Mouse (Mus musculus): ENCODE results near the gene Tenm4. TPM values are rescaled to one million over a fixed set of nuclear protein-coding genes. Genes with fewer than 3 reads are reported as not detected.

The Tenm4 gene
- polyA plus RNA-seq, 1 experiment from 2014 or later: 49.9 TPM

DNA sequence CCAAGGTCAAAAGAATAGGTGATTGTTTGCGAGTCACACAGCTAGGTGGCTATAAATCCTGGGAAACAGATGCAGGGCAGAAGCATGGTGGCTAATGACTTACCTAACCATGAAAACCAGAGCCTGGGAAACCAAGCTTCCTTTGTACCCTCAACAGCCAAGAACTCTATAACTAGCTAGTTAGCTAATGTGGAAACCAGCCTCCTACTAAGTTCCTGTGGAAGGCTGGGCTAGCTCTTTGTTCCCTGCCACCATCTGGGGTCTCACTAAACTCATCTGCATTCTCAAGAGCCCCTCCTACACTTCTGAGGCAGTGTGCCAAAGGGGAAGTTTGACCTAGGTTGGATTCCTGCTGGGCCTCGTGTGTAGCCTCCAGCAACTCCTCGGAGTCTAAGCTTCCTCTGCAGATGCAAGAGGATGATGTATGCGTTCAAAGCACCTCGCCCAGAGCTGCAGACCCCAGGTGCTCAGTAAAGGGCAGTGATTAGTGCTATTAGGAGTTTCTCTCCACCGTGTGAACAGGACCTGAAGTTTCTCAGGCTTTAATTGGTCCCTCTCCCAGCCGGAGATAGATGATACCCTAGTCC lies 719.1 kb downstream of the Tenm4 start:
- WGBS: 11% methylated on average over 7 of the region's 7 CpGs
- H3K9ac ChIP-seq: no peak overlapping the region
- H3K4me3 ChIP-seq: no peak overlapping the region
- H3K4me2 ChIP-seq (replicated peaks): no peak overlapping the region
- peak overlapping the region; percentile 56 for H3K27ac ChIP-seq
- no peaks in the 10 kb centered on the region for H3K27me3 ChIP-seq
- H3K36me3 ChIP-seq: peaks cover 51% of the 10 kb centered on the region
- H3K4me1 ChIP-seq: peaks cover 27% of the 10 kb centered on the region
- peak; percentile 49 for ATAC-seq (ENCODE audit: low FRiP score, low read depth)
- H3K9me3 ChIP-seq: no peaks in the 10 kb centered on the region

DNA sequence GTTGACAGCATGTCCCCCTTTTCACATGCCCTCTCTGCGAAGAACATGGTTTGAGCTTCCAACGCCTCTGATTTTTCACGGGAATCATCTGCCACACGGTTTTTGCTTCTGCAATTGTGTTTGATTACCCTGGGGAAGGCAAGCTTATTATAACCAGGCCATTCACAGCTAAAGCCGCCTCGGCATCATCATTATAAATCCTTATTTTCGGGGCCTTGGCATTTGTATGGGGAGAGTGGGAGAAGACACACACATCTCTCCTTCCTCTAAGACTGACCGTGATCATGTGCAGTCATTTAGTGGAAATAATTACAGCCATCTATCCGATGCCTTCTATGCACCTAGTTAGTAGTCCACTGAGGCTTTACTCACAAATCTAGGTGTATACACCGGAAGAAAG lies 719.9 kb downstream of the Tenm4 start:
- Histone ChIP-seq H3K27ac (peak overlapping the region; percentile 56; the same call in 1 of the 2 replicates), H3K9me3 (no peaks in the 10 kb centered on the region), H3K4me1 (peaks cover 27% of the 10 kb centered on the region), H3K27me3 (no peaks in the 10 kb centered on the region), H3K36me3 (peaks cover 51% of the 10 kb centered on the region), H3K9ac (no peak overlapping the region), H3K4me3 (no peak overlapping the region), H3K4me2 (replicated peaks) (no peak overlapping the region)
- 74% methylated on average over 10 of the region's 10 CpGs for WGBS
- ATAC-seq (ENCODE audit: low FRiP score, low read depth): no peak

DNA sequence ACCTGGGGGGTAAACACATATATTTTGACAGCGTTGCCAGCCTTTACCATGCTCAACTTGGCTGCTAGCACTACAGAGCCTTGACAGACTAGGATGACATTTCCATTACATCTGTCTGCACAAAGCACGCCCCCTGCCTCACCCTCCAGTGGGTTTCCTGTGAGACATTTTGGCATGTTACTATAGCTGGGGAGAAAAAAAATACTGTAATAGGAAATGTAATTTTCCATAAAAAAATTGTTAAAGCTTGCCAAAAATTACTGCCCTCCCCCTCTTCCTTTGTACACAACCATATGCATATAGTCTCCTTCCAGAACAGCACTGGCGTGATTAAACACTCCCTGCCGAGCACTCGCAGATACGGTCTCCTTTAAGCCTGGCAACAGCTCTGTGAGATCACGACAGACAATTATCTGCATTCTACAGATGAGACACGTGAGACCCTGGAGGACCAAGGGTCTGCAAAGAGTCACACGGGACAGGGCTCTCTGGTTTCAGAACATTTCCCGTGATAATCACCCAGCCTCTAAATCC lies 728.1 kb downstream of the Tenm4 start:
- peak overlapping the region; percentile 79 for H3K27ac ChIP-seq
- H3K9ac ChIP-seq: no peak overlapping the region
- H3K36me3 ChIP-seq: peaks cover 43% of the 10 kb centered on the region
- H3K4me2 ChIP-seq (replicated peaks): peak overlapping the region; percentile 25
- WGBS: 36% methylated on average over 10 of the region's 10 CpGs
- no peaks in the 10 kb centered on the region for H3K27me3 ChIP-seq
- H3K4me1 ChIP-seq: peaks cover 23% of the 10 kb centered on the region
- H3K9me3 ChIP-seq: no peaks in the 10 kb centered on the region
- no peak overlapping the region for H3K4me3 ChIP-seq
- ATAC-seq (ENCODE audit: low FRiP score, low read depth): peak; percentile 70

DNA sequence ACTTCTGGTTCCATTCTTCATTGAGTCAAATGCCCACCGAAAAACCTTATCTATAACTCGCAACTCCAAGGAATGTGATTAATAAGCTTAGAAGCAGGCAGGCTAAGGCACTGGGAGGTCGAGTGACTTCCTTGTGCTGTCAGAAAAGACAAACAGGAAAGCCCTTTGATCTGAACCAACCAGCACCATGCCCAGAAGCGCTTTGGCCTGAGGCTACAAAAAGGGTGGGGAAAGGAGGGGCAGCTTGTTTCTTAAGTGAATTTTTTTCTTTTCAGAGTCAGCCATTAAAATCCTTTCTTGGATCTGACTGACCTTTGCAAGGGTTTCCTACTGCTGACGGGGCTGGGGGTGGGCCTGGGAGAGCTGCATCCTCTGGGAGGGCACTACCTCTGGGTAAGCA lies 731.1 kb downstream of the Tenm4 start:
- peaks cover 23% of the 10 kb centered on the region for H3K4me1 ChIP-seq
- H3K9me3 ChIP-seq: no peaks in the 10 kb centered on the region
- ATAC-seq (ENCODE audit: low FRiP score, low read depth): no peak
- H3K4me3 ChIP-seq: no peak overlapping the region
- 44% methylated on average over 5 of the region's 5 CpGs for WGBS
- no peak overlapping the region for H3K4me2 ChIP-seq (replicated peaks)
- H3K27ac ChIP-seq: no peak overlapping the region
- H3K9ac ChIP-seq: no peak overlapping the region
- H3K27me3 ChIP-seq: 0 out of 2 replicates have a peak, but pooled peaks cover 6% of the 10 kb centered on the region
- peaks cover 40% of the 10 kb centered on the region for H3K36me3 ChIP-seq

DNA sequence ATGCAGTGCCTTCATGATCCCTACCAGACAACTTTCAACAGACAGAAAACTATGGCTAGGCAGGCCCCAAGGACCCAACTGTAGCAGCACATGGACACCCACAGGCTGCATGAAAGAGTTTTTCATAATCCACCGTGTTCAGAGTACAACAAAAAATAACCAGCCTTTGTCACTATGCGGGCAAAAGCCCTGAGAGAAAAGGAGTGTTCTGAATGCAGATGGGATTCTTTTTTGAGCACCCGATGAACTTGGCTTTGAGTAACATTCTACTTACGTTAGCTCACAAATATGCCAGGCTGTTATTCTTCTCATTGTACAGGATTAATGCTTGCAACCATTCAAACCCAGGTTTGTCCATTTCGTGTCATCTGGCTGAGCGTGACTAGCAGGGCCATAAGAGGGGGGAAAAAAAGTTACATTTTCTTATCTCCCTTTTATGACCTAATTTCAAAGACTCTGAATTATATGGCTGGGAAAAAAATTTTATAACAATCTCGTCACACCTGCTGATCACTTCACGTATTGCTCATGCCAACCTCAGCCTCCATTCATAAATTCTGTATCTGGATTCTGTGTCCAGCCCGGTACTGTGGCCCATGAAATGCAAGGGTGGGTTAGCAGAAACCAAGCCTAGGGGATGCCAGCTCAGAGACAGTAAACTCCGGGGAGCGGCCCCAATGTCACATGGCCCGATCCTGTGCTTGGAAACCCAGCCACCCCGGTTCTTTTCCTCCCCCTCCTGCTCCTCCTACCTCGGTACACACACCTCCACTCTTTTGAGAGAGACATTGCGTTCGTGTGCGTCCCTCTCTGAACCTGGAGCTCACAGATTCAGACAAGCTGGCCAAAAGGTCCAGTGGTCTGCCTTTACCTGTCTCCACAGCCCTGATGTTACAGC lies 732.3 kb downstream of the Tenm4 start:
- 87% methylated on average over 17 of the region's 17 CpGs for WGBS

DNA sequence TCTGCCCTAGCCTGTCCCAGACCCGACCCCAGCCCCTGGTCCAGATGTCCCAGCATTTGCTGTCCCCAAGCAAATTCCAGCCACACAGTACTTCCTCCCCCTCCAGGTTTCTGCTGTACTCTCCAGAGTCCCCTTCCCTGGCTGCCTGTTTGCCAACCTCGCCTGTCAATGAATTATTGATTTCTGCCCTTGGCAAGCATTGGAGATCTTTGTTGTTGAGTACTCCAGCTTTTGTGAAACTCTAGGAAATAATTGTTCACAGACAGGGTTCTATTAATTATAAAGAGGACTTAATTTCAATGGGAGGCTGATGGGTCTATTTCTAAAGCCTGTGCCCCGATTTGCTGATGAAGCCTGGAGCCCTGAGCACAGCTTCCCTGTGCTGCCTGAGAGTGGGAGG lies 733.4 kb downstream of the Tenm4 start:
- Histone ChIP-seq H3K4me3 (no peak overlapping the region), H3K36me3 (peaks cover 40% of the 10 kb centered on the region), H3K9ac (no peak overlapping the region), H3K4me2 (replicated peaks) (no peak overlapping the region), H3K27me3 (peaks cover 10% of the 10 kb centered on the region; the same call in 1 of the 2 replicates), H3K4me1 (peaks cover 28% of the 10 kb centered on the region), H3K27ac (no peak overlapping the region), H3K9me3 (no peaks in the 10 kb centered on the region)
- ATAC-seq (ENCODE audit: low FRiP score, low read depth): no peak
- WGBS: 61% methylated on average over 3 of the region's 3 CpGs

More for the DNA sequence above, 732.3 kb downstream of the Tenm4 start:
- Histone ChIP-seq H3K9ac (no peak overlapping the region), H3K27ac (no peak overlapping the region), H3K4me3 (no peak overlapping the region), H3K4me1 (peaks cover 31% of the 10 kb centered on the region), H3K4me2 (replicated peaks) (no peak overlapping the region), H3K27me3 (0 out of 2 replicates have a peak, but pooled peaks cover 6% of the 10 kb centered on the region), H3K36me3 (peaks cover 40% of the 10 kb centered on the region), H3K9me3 (no peaks in the 10 kb centered on the region)
- ATAC-seq (ENCODE audit: low FRiP score, low read depth): no peak

DNA sequence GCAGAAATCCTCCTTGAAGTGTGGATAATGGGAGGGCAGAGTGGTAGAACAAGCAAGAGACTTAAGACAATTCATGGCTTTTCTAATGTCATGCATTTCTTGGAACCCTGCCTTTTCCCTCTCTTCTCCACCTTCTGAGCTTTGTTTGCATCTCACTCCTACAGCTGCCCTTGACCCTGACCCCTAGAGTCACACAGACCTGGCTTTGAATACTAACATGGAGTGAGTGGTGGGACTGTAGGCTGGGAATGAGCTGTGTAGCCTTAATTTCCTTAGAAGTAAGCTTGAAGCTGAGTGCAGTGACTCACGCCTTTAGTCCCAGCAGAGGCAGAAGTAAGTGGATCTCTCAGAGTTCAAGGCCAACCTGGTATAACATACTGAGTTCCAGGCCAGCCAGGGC lies 733.9 kb downstream of the Tenm4 start:
- H3K9me3 ChIP-seq: no peaks in the 10 kb centered on the region
- H3K36me3 ChIP-seq: peaks cover 40% of the 10 kb centered on the region
- H3K4me2 ChIP-seq (replicated peaks): no peak overlapping the region
- 86% methylated on average over 1 of the region's 1 CpGs for WGBS
- no peak overlapping the region for H3K4me3 ChIP-seq
- H3K27me3 ChIP-seq: peaks cover 10% of the 10 kb centered on the region; the same call in 1 of the 2 replicates
- no peak for ATAC-seq (ENCODE audit: low FRiP score, low read depth)
- no peak overlapping the region for H3K9ac ChIP-seq
- H3K4me1 ChIP-seq: peaks cover 29% of the 10 kb centered on the region
- no peak overlapping the region for H3K27ac ChIP-seq

DNA sequence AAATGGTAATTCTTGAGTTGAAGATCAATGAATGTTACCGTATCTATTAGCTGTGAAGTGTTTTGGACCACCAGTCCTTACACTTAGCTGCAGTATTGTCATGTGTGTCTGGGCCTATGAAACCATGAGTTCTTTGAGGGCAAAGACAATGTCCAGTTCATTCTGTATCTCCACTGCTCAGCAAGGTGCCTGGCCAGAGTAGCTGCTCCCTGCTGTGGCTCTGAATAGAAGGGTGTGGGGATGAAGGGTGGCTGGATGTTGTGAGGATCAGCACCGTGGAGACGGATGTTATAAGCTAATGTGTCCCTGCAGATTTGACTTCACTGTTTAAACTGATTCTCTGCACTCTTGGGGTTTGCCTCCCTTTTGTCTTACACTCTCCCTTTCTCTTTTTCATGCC lies 734.4 kb downstream of the Tenm4 start:
- H3K27me3 ChIP-seq: peaks cover 10% of the 10 kb centered on the region; the same call in 1 of the 2 replicates
- 94% methylated on average over 3 of the region's 3 CpGs for WGBS
- H3K4me1 ChIP-seq: peaks cover 32% of the 10 kb centered on the region
- no peak for ATAC-seq (ENCODE audit: low FRiP score, low read depth)
- peaks cover 40% of the 10 kb centered on the region for H3K36me3 ChIP-seq
- H3K4me3 ChIP-seq: no peak overlapping the region
- no peak overlapping the region for H3K27ac ChIP-seq
- no peak overlapping the region for H3K9ac ChIP-seq
- no peaks in the 10 kb centered on the region for H3K9me3 ChIP-seq
- H3K4me2 ChIP-seq (replicated peaks): no peak overlapping the region

DNA sequence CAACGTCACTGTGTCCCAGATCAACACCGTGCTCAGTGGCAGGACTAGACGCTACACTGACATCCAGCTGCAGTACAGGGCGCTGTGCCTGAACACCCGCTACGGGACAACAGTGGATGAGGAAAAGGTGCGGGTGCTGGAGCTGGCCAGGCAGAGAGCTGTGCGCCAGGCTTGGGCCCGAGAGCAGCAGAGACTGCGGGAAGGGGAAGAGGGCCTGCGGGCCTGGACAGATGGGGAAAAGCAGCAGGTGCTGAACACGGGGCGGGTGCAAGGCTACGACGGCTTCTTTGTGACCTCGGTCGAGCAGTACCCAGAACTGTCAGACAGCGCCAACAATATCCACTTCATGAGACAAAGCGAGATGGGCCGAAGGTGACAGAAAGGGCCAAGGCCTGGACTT lies 735.2 kb downstream of the Tenm4 start:
- no peak overlapping the region for H3K27ac ChIP-seq
- no peak overlapping the region for H3K9ac ChIP-seq
- H3K4me2 ChIP-seq (replicated peaks): no peak overlapping the region
- WGBS: 93% methylated on average over 20 of the region's 20 CpGs
- H3K36me3 ChIP-seq: peaks cover 40% of the 10 kb centered on the region
- H3K4me3 ChIP-seq: no peak overlapping the region
- no peak for ATAC-seq (ENCODE audit: low FRiP score, low read depth)
- peaks cover 36% of the 10 kb centered on the region for H3K4me1 ChIP-seq
- no peaks in the 10 kb centered on the region for H3K9me3 ChIP-seq
- H3K27me3 ChIP-seq: peaks cover 10% of the 10 kb centered on the region; the same call in 1 of the 2 replicates

DNA sequence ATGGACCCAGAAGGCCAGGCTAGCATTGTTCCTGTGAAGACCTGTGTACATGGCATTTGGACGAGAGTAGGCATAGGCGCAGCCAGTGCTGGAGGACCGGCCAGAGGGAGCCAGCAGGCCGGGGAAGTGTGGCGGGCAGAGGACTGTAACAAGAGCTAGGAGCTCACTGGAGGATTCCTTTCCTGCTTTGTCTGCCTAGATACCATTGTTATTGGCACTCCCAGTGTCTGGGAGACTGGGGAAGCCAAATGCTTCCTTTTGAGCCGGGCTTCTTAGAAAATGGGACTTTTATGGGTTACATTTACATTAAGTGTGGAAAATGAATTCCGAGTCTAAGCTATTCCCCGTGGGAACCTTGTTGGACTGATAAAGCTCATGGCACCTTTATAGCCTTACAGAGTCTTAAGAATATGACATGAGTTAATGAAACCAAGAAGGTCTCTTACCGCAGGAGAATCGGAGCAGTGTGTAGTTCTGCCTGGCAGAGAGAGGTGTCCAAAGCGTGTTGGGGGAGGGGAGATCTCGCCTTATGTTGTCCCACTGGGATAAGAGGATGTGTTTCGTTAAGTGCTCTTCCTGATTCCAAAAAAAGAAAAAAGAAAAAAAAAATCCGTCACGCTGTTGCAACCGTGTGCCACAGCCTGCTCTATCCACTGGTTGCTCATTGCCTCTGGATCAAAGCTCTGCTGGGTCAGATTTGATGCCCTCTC lies 737.1 kb downstream of the Tenm4 start:
- H3K9ac ChIP-seq: no peak overlapping the region
- H3K36me3 ChIP-seq: peaks cover 29% of the 10 kb centered on the region
- no peak for ATAC-seq (ENCODE audit: low FRiP score, low read depth)
- H3K4me1 ChIP-seq: peaks cover 50% of the 10 kb centered on the region
- 67% methylated on average over 16 of the region's 16 CpGs for WGBS
- no peak overlapping the region for H3K4me2 ChIP-seq (replicated peaks)
- no peak overlapping the region for H3K27ac ChIP-seq
- H3K4me3 ChIP-seq: no peak overlapping the region
- no peaks in the 10 kb centered on the region for H3K9me3 ChIP-seq
- peaks cover 17% of the 10 kb centered on the region; the same call in 1 of the 2 replicates for H3K27me3 ChIP-seq

DNA sequence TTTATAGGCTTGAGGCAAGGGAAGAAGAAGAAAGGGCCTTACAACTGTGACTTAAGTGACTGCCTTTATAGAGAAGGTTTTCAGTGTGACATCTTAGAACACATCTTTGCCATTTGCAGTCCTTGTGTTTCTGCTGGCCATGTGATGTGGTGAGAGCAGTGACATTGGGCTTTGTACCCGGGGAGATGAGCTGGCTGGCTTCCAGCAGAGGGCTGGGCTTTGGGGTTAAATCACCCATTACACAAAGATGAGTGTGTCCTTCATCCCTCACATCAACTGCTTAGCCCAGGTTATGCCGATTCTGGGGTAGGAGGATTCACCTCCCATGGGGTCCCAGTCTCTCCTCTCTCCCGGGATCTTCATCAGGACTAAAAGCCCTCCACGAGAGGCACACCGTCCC lies 738.8 kb downstream of the Tenm4 start:
- peaks cover 59% of the 10 kb centered on the region for H3K4me1 ChIP-seq
- H3K9ac ChIP-seq: no peak overlapping the region
- H3K27ac ChIP-seq: no peak overlapping the region
- H3K27me3 ChIP-seq: peaks cover 18% of the 10 kb centered on the region; the same call in 1 of the 2 replicates
- no peak overlapping the region for H3K4me3 ChIP-seq
- WGBS: 67% methylated on average over 5 of the region's 5 CpGs
- ATAC-seq (ENCODE audit: low FRiP score, low read depth): no peak
- H3K4me2 ChIP-seq (replicated peaks): no peak overlapping the region
- H3K36me3 ChIP-seq: peaks cover 18% of the 10 kb centered on the region
- no peaks in the 10 kb centered on the region for H3K9me3 ChIP-seq

All from limb, embryonic 13.5 days (tissue).